Mouse (Mus musculus) forebrain, embryonic 15.5 days (tissue): Measurements from ENCODE around the gene 2310079G19Rik. TPM values are rescaled to one million over a fixed set of nuclear protein-coding genes. Genes with fewer than 3 reads are reported as not detected.

ENCODE experiments used
- ATAC-seq: fragments of 200-750 bp; cut with Nextera tagmentation; replicated peaks from 2 replicates; pipeline ENCODE4 v1.8.0; 2017; ENCODE audit warnings: mild to moderate bottlenecking, moderate TSS enrichment, moderate library complexity
- H3K27ac ChIP-seq: fragments of 300-500 bp; sonication (generic); replicated peaks from 2 replicates; pipeline ENCODE4 v1.5.1; 2015; ENCODE audit warnings: mild to moderate bottlenecking, inconsistent platforms
- H3K27me3 ChIP-seq: fragments of 300-500 bp; sonication (generic); 2 replicates; pipeline ENCODE4 v1.6.1; 2015; ENCODE audit warnings: inconsistent platforms
- H3K36me3 ChIP-seq: fragments of 300-500 bp; sonication (generic); 2 replicates; pipeline ENCODE4 v1.6.1; 2015; ENCODE audit warnings: mild to moderate bottlenecking, inconsistent platforms
- H3K4me1 ChIP-seq: fragments of 300-500 bp; sonication (generic); 2 replicates; pipeline ENCODE4 v1.6.1; 2015; ENCODE audit warnings: inconsistent platforms
- H3K4me2 ChIP-seq: fragments of 300-500 bp; sonication (generic); replicated peaks from 2 replicates; pipeline ENCODE4 v1.6.1; 2015; ENCODE audit warnings: mild to moderate bottlenecking, inconsistent platforms
- H3K4me3 ChIP-seq: fragments of 300-500 bp; sonication (generic); 2 replicates; pipeline ENCODE4 v1.5.1; 2015; ENCODE audit warnings: mild to moderate bottlenecking, inconsistent platforms
- H3K9ac ChIP-seq: fragments of 300-500 bp; sonication (generic); replicated peaks from 2 replicates; pipeline ENCODE4 v1.6.1; 2015; ENCODE audit warnings: mild to moderate bottlenecking, inconsistent platforms
- H3K9me3 ChIP-seq: fragments of 300-500 bp; sonication (generic); 2 replicates; pipeline ENCODE4 v1.6.1; 2016; ENCODE audit warnings: inconsistent platforms
- WGBS: fragments of 180-500 bp; shearing (Covaris S2); methylation state at CpG from one replicate; pipeline ENCODE4 v1.1.7; 2015; ENCODE audit warnings: mixed read lengths; 5-methylcytosine and 5-hydroxymethylcytosine counted together
- polyA plus RNA-seq: library from polyadenylated mRNA; unstranded; fragments of >200 nt; fragmentation: Nextera tagmentation; extraction: Ambion mirVana; gene quantifications from 2 replicates; pipeline ENCODE4 v1.2.1, GENCODE M21; 2015

The 2310079G19Rik gene
- not detected in 2 replicates for polyA plus RNA-seq

- 93% methylated on average over 4 of the region's 4 CpGs for WGBS
- Histone ChIP-seq H3K36me3 (no peaks in the 10 kb centered on the region), H3K27me3 (no peaks in the 10 kb centered on the region), H3K4me3 (no peak within 1 kb of the TSS), H3K9me3 (no peaks in the 10 kb centered on the region), H3K9ac (no peak within 1 kb of the TSS), H3K27ac (no peak within 1 kb of the TSS), H3K4me2 (no peak within 1 kb of the TSS), H3K4me1 (no peaks in the 10 kb centered on the region)
- ATAC-seq = no peak
These were observed at the start of gene 2310079G19Rik for GRCm38 (mm10) chr16:88627566-88627965. TSS of gene 2310079G19Rik (minus strand) at chr16:88627666.

- ATAC-seq = no peak
- no peaks in the 10 kb centered on the region for H3K27me3 ChIP-seq
- H3K9me3 ChIP-seq = no peaks in the 10 kb centered on the region
- no peak within 1 kb of the TSS for H3K9ac ChIP-seq
- H3K4me2 ChIP-seq = no peak within 1 kb of the TSS
- 88% methylated on average over 4 of the region's 4 CpGs for WGBS
- H3K36me3 ChIP-seq = no peaks in the 10 kb centered on the region
- H3K4me3 ChIP-seq = no peak within 1 kb of the TSS
- no peak within 1 kb of the TSS for H3K27ac ChIP-seq
- H3K4me1 ChIP-seq = no peaks in the 10 kb centered on the region
These were observed 44.1 kb upstream of the 2310079G19Rik start, which contains the start of gene Krtap27-1 for GRCm38 (mm10) chr16:88671571-88671970. TSS of gene Krtap27-1 (minus strand) at chr16:88671671.

GRCm38 (mm10) chr16:88657426-88657825, 30.0 kb upstream of the 2310079G19Rik start:
- Histone ChIP-seq H3K9me3 (no peaks in the 10 kb centered on the region), H3K4me3 (no peak overlapping the region), H3K27ac (no peak overlapping the region), H3K4me1 (no peaks in the 10 kb centered on the region), H3K36me3 (no peaks in the 10 kb centered on the region), H3K4me2 (no peak overlapping the region), H3K9ac (no peak overlapping the region), H3K27me3 (no peaks in the 10 kb centered on the region)
- 45% methylated on average over 1 of the region's 1 CpGs for WGBS
- ATAC-seq = 0 out of 2 replicates have a peak, but pooled peaks have one; percentile 51

GRCm38 (mm10) chr16:88651952-88652351, 24.5 kb upstream of the 2310079G19Rik start:
- no peak overlapping the region for H3K4me2 ChIP-seq
- H3K4me3 ChIP-seq = no peak overlapping the region
- no peak overlapping the region for H3K9ac ChIP-seq
- no peak overlapping the region for H3K27ac ChIP-seq
- H3K27me3 ChIP-seq = no peaks in the 10 kb centered on the region
- H3K4me1 ChIP-seq = no peaks in the 10 kb centered on the region
- no peaks in the 10 kb centered on the region for H3K9me3 ChIP-seq
- no peak for ATAC-seq
- WGBS = 67% methylated on average over 2 of the region's 2 CpGs
- no peaks in the 10 kb centered on the region for H3K36me3 ChIP-seq

GRCm38 (mm10) chr16:88651082-88651481, 23.6 kb upstream of the 2310079G19Rik start:
- no peak for ATAC-seq
- Histone ChIP-seq H3K27ac (no peak overlapping the region), H3K4me2 (no peak overlapping the region), H3K36me3 (no peaks in the 10 kb centered on the region), H3K27me3 (no peaks in the 10 kb centered on the region), H3K9me3 (no peaks in the 10 kb centered on the region), H3K4me1 (no peaks in the 10 kb centered on the region), H3K4me3 (no peak overlapping the region), H3K9ac (no peak overlapping the region)
- WGBS = 85% methylated on average over 1 of the region's 1 CpGs

GRCm38 (mm10) chr16:88647358-88647846, 19.9 kb upstream of the 2310079G19Rik start, which contains the start of gene Krtap26-1:
TSS of gene Krtap26-1 (minus strand) at chr16:88647796.
- no peak for ATAC-seq
- Histone ChIP-seq H3K36me3 (no peaks in the 10 kb centered on the region), H3K4me2 (no peak within 1 kb of the TSS), H3K9me3 (no peaks in the 10 kb centered on the region), H3K4me3 (no peak within 1 kb of the TSS), H3K4me1 (no peaks in the 10 kb centered on the region), H3K9ac (no peak within 1 kb of the TSS), H3K27ac (no peak within 1 kb of the TSS), H3K27me3 (no peaks in the 10 kb centered on the region)
- WGBS = 87% methylated on average over 10 of the region's 10 CpGs

GRCm38 (mm10) chr16:88646366-88647111, 19.1 kb upstream of the 2310079G19Rik start:
- 75% methylated on average over 8 of the region's 8 CpGs for WGBS
- no peak overlapping the region for H3K9ac ChIP-seq
- no peak overlapping the region for H3K4me3 ChIP-seq
- no peaks in the 10 kb centered on the region for H3K4me1 ChIP-seq
- H3K4me2 ChIP-seq = no peak overlapping the region
- H3K27me3 ChIP-seq = no peaks in the 10 kb centered on the region
- no peak overlapping the region for H3K27ac ChIP-seq
- no peak for ATAC-seq
- H3K36me3 ChIP-seq = no peaks in the 10 kb centered on the region
- no peaks in the 10 kb centered on the region for H3K9me3 ChIP-seq

GRCm38 (mm10) chr16:88640053-88640452, 12.6 kb upstream of the 2310079G19Rik start:
- WGBS = 54% methylated on average over 3 of the region's 3 CpGs

GRCm38 (mm10) chr16:88635142-88635541, 7.7 kb upstream of the 2310079G19Rik start:
- 0 out of 2 replicates have a peak, but pooled peaks cover 4% of the 10 kb centered on the region for H3K4me1 ChIP-seq
- H3K9me3 ChIP-seq = no peaks in the 10 kb centered on the region
- peak; percentile 70 for ATAC-seq
- H3K27me3 ChIP-seq = no peaks in the 10 kb centered on the region
- no peaks in the 10 kb centered on the region for H3K36me3 ChIP-seq
- H3K4me3 ChIP-seq = no peak overlapping the region
- no peak overlapping the region for H3K9ac ChIP-seq
- 53% methylated on average over 4 of the region's 4 CpGs for WGBS
- no peak overlapping the region for H3K27ac ChIP-seq
- H3K4me2 ChIP-seq = no peak overlapping the region

More at GRCm38 (mm10) chr16:88640053-88640452, 12.6 kb upstream of the 2310079G19Rik start:
- Histone ChIP-seq H3K9ac (no peak overlapping the region), H3K36me3 (no peaks in the 10 kb centered on the region), H3K4me3 (no peak overlapping the region), H3K27ac (no peak overlapping the region), H3K4me1 (0 out of 2 replicates have a peak, but pooled peaks cover 3% of the 10 kb centered on the region), H3K9me3 (no peaks in the 10 kb centered on the region), H3K27me3 (no peaks in the 10 kb centered on the region), H3K4me2 (no peak overlapping the region)
- peak; percentile 74 for ATAC-seq

- Histone ChIP-seq H3K27ac (no peak overlapping the region), H3K4me1 (0 out of 2 replicates have a peak, but pooled peaks cover 4% of the 10 kb centered on the region), H3K9me3 (no peaks in the 10 kb centered on the region), H3K36me3 (no peaks in the 10 kb centered on the region), H3K4me3 (no peak overlapping the region), H3K4me2 (no peak overlapping the region), H3K9ac (no peak overlapping the region), H3K27me3 (no peaks in the 10 kb centered on the region)
- no peak for ATAC-seq
- 86% methylated on average over 4 of the region's 4 CpGs for WGBS
These were observed 4.0 kb upstream of the 2310079G19Rik start for GRCm38 (mm10) chr16:88631474-88631873.

GRCm38 (mm10) chr16:88612712-88613111, 14.8 kb downstream of the 2310079G19Rik start:
- Histone ChIP-seq H3K4me3 (no peak overlapping the region), H3K4me2 (no peak overlapping the region), H3K9ac (no peak overlapping the region), H3K36me3 (no peaks in the 10 kb centered on the region), H3K27ac (no peak overlapping the region), H3K27me3 (no peaks in the 10 kb centered on the region), H3K4me1 (no peaks in the 10 kb centered on the region), H3K9me3 (no peaks in the 10 kb centered on the region)
- 61% methylated on average over 4 of the region's 4 CpGs for WGBS
- no peak for ATAC-seq

GRCm38 (mm10) chr16:88611922-88612321, 15.5 kb downstream of the 2310079G19Rik start, which contains the start of gene Krtap24-1:
TSS of gene Krtap24-1 (minus strand) at chr16:88612279.
- Histone ChIP-seq H3K36me3 (no peaks in the 10 kb centered on the region), H3K27me3 (no peaks in the 10 kb centered on the region), H3K9me3 (no peaks in the 10 kb centered on the region), H3K4me2 (no peak within 1 kb of the TSS), H3K27ac (no peak within 1 kb of the TSS), H3K4me1 (no peaks in the 10 kb centered on the region), H3K9ac (no peak within 1 kb of the TSS), H3K4me3 (no peak within 1 kb of the TSS)
- WGBS = 93% methylated on average over 8 of the region's 8 CpGs
- ATAC-seq = no peak
